Mouse (Mus musculus): Measurements from ENCODE around the gene 1700003E16Rik.

The 1700003E16Rik gene

GRCm38 (mm10) chr6:83159456-83159855, 3.3 kb downstream of the 1700003E16Rik start:
- peak; percentile 61 for DNase-seq (ENCODE audit: low spot score)

DNA sequence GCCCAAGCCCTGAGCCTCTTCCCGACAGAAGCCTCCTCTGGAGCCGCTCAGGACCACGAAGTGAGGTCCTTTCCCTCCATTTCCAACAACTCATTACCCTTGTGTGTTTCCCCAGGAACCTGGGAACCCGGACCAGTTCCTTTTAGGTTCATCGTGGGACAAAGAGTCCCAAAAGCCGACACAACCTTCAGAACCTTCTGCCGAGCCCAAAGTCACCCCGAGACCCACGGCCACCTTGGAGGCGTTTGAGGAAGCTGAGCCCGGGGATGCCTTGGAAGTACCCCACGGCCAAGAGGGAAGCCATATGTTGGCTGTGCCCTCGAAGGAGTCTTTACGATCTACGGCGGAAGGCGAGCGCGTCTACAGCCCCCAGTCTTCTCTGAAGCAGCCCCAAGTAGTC, 5.2 kb downstream of the 1700003E16Rik start:
- DNase-seq (ENCODE audit: low spot score), result no peak

- DNase-seq (ENCODE audit: low spot score), result no peak
Observed at GRCm38 (mm10) chr6:83161921-83162641, 5.9 kb downstream of the 1700003E16Rik start.

- DNase-seq (ENCODE audit: low spot score), result peak; percentile 45
Observed at GRCm38 (mm10) chr6:83162701-83163100, 6.5 kb downstream of the 1700003E16Rik start.

GRCm38 (mm10) chr6:83165026-83165606, 8.9 kb downstream of the 1700003E16Rik start:
- no peak for DNase-seq (ENCODE audit: low spot score)

- DNase-seq (ENCODE audit: low spot score), result peak; percentile 91
Observed at GRCm38 (mm10) chr6:83165607-83166242, 9.5 kb downstream of the 1700003E16Rik start, which contains the start of gene Dctn1. Dctn1 (plus strand) TSS chr6:83165920.

- DNase-seq (ENCODE audit: low spot score), result peak; percentile 38
Observed at GRCm38 (mm10) chr6:83166243-83166630, 10.0 kb downstream of the 1700003E16Rik start.

GRCm38 (mm10) chr6:83169872-83170271, 13.7 kb downstream of the 1700003E16Rik start:
- no peak for DNase-seq (ENCODE audit: low spot score)

DNA sequence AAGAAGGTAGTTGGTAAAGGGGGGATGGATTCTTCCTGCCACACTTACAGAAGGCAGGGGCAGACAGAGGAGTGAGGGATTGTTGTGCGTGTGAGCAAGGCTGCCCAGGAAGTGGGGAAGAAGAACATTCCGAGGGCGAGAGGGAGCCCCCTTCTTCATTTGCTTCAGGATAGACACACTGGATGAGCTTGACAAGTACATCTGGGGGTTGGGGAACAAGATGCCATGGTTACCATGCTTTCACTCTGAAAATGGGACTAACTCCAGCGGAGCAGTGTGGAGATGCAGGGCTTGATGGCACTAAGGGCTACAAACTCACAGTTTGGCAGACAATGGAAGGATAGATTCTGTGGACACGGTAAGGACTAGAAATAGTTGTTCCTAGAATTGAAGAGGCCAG, 14.9 kb downstream of the 1700003E16Rik start:
- no peak for DNase-seq (ENCODE audit: low spot score)

GRCm38 (mm10) chr6:83172240-83172920, 16.2 kb downstream of the 1700003E16Rik start:
- no peak for DNase-seq (ENCODE audit: low spot score)

- no peak for DNase-seq (ENCODE audit: low spot score)
Observed at GRCm38 (mm10) chr6:83175996-83176395, 19.8 kb downstream of the 1700003E16Rik start.

- DNase-seq (ENCODE audit: low spot score), result no peak
Observed at GRCm38 (mm10) chr6:83179390-83180117, 23.4 kb downstream of the 1700003E16Rik start.

DNA sequence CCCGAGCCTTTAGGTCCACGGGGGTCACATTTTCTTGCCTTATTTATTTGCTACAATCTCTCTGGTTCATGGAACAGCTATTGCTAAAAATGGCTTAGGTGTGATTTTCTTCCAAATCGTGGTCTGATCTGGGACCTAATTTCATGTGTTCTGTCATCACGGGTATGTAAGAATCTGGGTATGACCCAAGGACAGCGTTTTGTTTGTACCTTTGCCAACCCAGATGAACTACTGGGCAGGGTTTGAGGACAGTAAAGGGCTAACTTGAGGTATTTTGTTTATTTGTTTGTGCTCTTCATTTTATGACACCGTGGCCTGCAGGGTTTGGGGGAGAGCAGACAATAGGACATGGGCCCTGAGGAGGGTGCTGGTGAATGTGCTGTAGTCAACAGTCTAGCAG, 24.4 kb downstream of the 1700003E16Rik start:
- DNase-seq (ENCODE audit: low spot score), result no peak

GRCm38 (mm10) chr6:83184858-83185435, 28.7 kb downstream of the 1700003E16Rik start:
- no peak for DNase-seq (ENCODE audit: low spot score)

DNA sequence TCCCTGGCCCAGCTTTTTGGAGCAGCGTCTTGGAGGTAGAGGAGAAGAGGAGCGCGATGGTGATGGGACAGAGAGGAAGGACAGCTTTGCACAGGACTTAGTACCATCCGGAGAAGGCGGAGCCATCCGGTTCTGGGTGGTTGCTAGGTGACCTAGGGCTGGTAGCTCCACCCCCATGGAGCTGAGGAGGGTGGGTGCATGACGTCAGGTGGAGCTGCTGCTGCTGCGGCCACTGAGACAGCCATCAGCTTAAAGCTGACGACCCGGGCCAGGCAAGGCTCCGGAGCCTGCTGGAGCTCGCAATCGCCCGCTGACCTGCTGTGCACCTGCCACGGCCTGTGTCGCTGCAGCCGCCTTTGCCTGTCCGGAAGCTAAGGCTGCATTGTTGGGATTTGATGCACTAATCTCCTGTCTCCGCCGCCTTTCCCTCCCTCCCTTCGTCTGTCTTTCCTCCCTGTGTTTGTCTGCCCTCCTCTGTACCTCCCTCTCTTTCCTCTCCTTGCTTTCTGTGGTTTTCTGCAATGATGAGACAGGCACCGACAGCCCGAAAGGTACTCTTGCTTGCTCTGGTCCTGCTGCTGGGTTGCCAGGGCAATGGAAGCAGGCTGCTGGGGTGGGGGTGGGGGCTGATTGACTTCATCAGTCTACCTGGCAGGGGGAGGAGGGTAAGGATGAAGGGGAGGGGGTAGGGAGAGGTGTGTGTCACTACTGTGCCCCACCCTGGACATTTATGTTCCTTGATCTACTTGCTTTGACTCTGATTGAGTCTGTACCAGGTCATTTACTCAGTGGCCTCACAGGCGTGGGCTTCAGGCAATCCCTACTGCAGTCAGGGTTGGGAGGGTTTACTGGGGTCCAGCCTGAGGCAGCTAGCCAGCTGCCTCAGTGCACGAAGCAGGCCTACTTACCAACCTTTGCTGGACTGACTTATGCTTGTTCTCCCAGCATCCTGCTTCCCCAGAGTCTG, 30.0 kb downstream of the 1700003E16Rik start:
- DNase-seq (ENCODE audit: low spot score), result peak; percentile 62

- DNase-seq (ENCODE audit: low spot score), result no peak
Observed at GRCm38 (mm10) chr6:83186946-83187345, 30.7 kb downstream of the 1700003E16Rik start.

- DNase-seq (ENCODE audit: low spot score), result no peak
Observed at GRCm38 (mm10) chr6:83193571-83193970, 37.4 kb downstream of the 1700003E16Rik start.

- no peak for DNase-seq (ENCODE audit: low spot score)
Observed at GRCm38 (mm10) chr6:83197345-83198004, 41.3 kb downstream of the 1700003E16Rik start.

- DNase-seq (ENCODE audit: low spot score), result no peak
Observed at GRCm38 (mm10) chr6:83203320-83203719, 47.1 kb downstream of the 1700003E16Rik start.

DNA sequence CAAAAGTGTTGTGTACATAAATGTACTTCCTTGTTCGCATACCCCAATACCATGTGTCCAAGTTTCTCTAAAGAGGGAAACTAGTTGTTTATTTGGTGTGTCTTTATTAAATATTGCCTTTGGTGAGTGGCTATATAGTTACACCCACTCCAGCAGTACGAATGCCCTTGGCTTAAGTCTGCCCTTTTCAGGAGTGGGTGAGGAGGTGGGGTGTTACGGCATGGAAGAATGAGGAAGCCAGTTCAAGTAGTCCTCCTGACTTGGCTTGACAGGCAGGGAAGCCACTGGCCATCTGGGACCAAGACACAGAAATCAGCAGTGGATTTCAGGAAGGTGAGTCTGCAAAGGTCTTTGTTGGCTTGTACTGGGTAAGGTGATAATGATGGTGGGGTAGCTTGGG, 49.6 kb downstream of the 1700003E16Rik start:
- no peak for DNase-seq (ENCODE audit: low spot score)

All from T-cell, adult 2 months (primary cell).